Mouse (Mus musculus) ES-E14 (cell line): ENCODE measurements around the gene Cacng2. TPM values are rescaled to one million over a fixed set of nuclear protein-coding genes. Genes with fewer than 3 reads are reported as not detected.
A peak's percentile ranks its signal among the peaks of the same experiment; 100 is the strongest.

Source experiments
- DNase-seq: peaks from one replicate; pipeline ENCODE4 v3.0.0-alpha.2; 2013; ENCODE audit warnings: low read depth, low spot score
- H3K27ac ChIP-seq: 2 replicates; pipeline ENCODE4 v1.5.1; 2012; ENCODE audit warnings: low read depth, mild to moderate bottlenecking, low read length, moderate library complexity, mixed read lengths; ENCODE audit not compliant: poor library complexity, insufficient read depth, severe bottlenecking
- H3K36me3 ChIP-seq: 2 replicates; pipeline ENCODE4 v1.6.1; 2012; ENCODE audit warnings: mild to moderate bottlenecking, low read length, moderate library complexity, mixed read lengths; ENCODE audit not compliant: control insufficient read depth, poor library complexity, insufficient read depth, severe bottlenecking
- H3K4me1 ChIP-seq, 2 experiments: fragments of 150-350 bp in 1 of 2; sonication (generic) in 1 of 2; 2 replicates each; pipeline ENCODE4 v1.6.1; 2012; ENCODE audit warnings: low read length in 2 of 2, mild to moderate bottlenecking in 1 of 2, mixed read lengths in 1 of 2; ENCODE audit not compliant: control insufficient read depth in 2 of 2, insufficient read depth in 2 of 2, poor library complexity in 1 of 2
- H3K4me3 ChIP-seq, 2 experiments: fragments of 150-350 bp in 1 of 2; sonication (generic) in 1 of 2; 2 replicates each; pipeline ENCODE4 v1.5.1; 2012; ENCODE audit warnings: low read length in 2 of 2, low read depth in 1 of 2, mild to moderate bottlenecking in 1 of 2, mixed read lengths in 1 of 2; ENCODE audit not compliant: insufficient read depth in 1 of 2, poor library complexity in 1 of 2, severe bottlenecking in 1 of 2
- H3K9ac ChIP-seq: 2 replicates; pipeline ENCODE4 v1.6.1; 2012; ENCODE audit warnings: low read depth, mild to moderate bottlenecking, low read length, mixed read lengths; ENCODE audit not compliant: poor library complexity, insufficient read depth, severe bottlenecking
- H3K9me3 ChIP-seq: fragments of 150-350 bp; sonication (generic); 2 replicates; pipeline ENCODE4 v1.6.1; 2012; ENCODE audit warnings: low read depth, mild to moderate bottlenecking, low read length; ENCODE audit not compliant: control insufficient read depth, insufficient read depth
- CHD2 ChIP-seq: IDR thresholded peaks from 2 replicates; pipeline ENCODE4 v1.6.1; 2014; ENCODE audit warnings: mild to moderate bottlenecking, low read depth, low read length, inconsistent platforms
- HCFC1 ChIP-seq: IDR thresholded peaks from 2 replicates; pipeline ENCODE4 v1.6.1; 2012; ENCODE audit warnings: low read length, inconsistent platforms, borderline replicate concordance; ENCODE audit not compliant: insufficient read depth
- MAFK ChIP-seq: IDR thresholded peaks from 2 replicates; pipeline ENCODE4 v1.6.1; 2014; ENCODE audit warnings: mild to moderate bottlenecking, low read depth, low read length, inconsistent platforms; ENCODE audit not compliant: insufficient read depth
- ZC3H11A ChIP-seq: IDR thresholded peaks from 2 replicates; pipeline ENCODE4 v1.6.1; 2012; ENCODE audit warnings: low read depth, mild to moderate bottlenecking, inconsistent platforms, low read length, borderline replicate concordance
- ZNF384 ChIP-seq: IDR thresholded peaks from 2 replicates; pipeline ENCODE4 v1.6.1; 2012; ENCODE audit warnings: low read depth, low read length, inconsistent platforms
- in situ Hi-C, 2 experiments: fragments of 600-800 bp; cut with MboI; formaldehyde crosslinking; loops; one replicate each; pipeline ENCODE4 v1.15.1; 2025; ENCODE audit warnings: low sequenced_read_pairs in 2 of 2, inconsistent platforms in 1 of 2; ENCODE audit not compliant: unreplicated experiment in 2 of 2
- total RNA-seq: library from RNA; depleted of rRNA; stranded (reverse); fragments of 300-350 nt; gene quantifications from 2 replicates; pipeline ENCODE4 v1.2.3, GENCODE M21; 2012

Cacng2 gene
- total RNA-seq, 1 experiment, result not detected

DNA sequence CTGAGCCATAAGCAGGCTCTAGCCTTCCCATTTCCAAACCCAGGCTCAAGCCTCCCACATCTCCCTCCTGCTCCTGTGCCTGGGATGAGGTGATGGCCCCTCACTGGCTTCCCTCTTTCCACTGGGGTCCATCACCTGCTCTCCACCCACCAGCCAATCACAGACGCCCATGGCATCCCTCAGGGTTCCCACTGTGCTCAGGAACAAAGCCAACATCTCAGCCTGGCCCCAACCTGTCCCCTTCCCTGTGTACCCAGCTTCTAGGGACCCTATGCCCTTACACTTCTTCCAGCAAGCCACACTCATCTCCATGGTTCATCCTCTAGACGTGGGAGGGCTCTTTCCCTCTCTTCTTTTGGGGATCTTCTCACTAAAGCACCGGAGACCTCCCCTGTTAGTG is 43.9 kb downstream of the Cacng2 start:
- DNase-seq, result no peak
- Histone ChIP-seq H3K36me3 (no peaks in the 10 kb centered on the region), H3K27ac (no peak overlapping the region), H3K9ac (no peak overlapping the region), H3K4me1 (no peaks in the 10 kb centered on the region; a peak in 1 of 4 replicates), H3K9me3 (no peaks in the 10 kb centered on the region), H3K4me3 (no peak overlapping the region)
- TF ChIP-seq CHD2 (no peak), HCFC1 (no peak), ZC3H11A (no peak), ZNF384 (no peak), MAFK (no peak)
- in situ Hi-C loops, result no loop called here

DNA sequence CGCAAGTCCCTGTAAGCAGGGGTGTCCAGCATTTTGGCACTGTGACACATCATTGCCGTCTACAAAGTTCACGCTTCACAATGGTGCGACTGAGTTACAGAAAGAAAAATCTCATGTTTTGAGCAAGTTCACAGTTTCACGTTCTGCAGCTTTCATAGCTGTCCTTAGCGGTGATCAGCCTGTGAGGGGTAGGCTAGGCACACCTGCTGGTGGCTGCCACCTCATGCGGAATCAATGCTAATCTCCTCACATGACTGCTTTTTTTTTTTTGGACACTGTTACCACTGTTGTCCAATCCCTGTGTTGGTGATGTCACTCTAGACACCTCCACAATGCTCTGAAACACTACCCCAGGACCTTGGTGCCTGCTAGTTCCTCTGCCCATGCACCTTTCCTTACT is 46.7 kb downstream of the Cacng2 start:
- no peaks in the 10 kb centered on the region; a peak in 1 of 4 replicates for H3K4me1 ChIP-seq
- in situ Hi-C loops, result no loop called here
- H3K9me3 ChIP-seq, result no peaks in the 10 kb centered on the region
- H3K36me3 ChIP-seq, result no peaks in the 10 kb centered on the region
- no peak overlapping the region for H3K4me3 ChIP-seq
- no peak overlapping the region for H3K9ac ChIP-seq
- TF ChIP-seq HCFC1 (no peak), ZC3H11A (no peak), ZNF384 (peak; percentile 45; the same call in 1 of the 2 replicates), CHD2 (no peak)
- no peak overlapping the region for H3K27ac ChIP-seq
- DNase-seq, result no peak

DNA sequence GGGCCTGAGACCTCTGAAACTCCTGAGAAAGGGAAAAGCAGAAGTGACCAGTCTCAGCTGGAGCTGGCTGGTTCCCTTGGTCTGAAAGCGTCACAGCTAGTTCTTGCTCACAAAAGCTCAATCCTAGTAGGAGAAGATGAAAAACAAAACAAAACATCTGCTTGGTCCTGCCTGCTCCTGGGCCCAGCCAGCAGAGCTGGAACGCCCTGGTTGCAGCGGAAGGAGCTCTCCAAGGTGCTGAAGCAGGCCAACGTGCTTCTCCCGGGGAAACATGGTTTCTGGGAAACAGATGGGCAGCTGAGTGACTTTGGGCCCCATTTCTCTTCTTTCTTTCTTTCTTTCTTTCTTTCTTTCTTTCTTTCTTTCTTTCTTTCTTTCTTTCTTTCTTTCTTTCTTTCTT is 53.4 kb downstream of the Cacng2 start:
- in situ Hi-C loops, result no loop called here
- DNase-seq, result peak; percentile 59
- no peak overlapping the region for H3K9ac ChIP-seq
- TF ChIP-seq ZNF384 (no peak), HCFC1 (no peak), CHD2 (no peak), MAFK (no peak), ZC3H11A (no peak)
- no peak overlapping the region for H3K4me3 ChIP-seq
- H3K36me3 ChIP-seq, result no peaks in the 10 kb centered on the region
- no peaks in the 10 kb centered on the region for H3K9me3 ChIP-seq
- H3K27ac ChIP-seq, result no peak overlapping the region
- H3K4me1 ChIP-seq, result peaks cover 2 to 7% of the 10 kb centered on the region in 2 experiments; a peak in 2 of 4 replicates

DNA sequence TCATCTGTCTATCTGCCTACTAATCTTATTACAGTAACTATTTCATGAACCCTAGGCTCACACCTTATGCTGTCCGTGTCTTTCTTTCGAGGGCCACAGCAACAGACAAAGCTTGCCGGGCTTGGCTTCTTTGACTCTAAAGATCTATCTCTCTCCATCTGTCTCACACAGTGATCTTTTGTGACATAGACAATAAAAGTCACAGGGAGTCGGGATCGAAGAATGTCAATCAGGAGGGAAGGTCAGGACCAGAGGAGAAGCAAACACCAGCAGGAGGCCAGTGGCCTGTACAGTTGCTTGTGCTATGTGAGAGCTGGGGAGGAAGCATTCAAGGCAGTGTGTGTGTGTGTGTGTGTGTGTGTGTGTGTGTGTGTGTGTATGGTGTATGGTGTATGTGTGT is 54.3 kb downstream of the Cacng2 start:
- Histone ChIP-seq H3K27ac (no peak overlapping the region), H3K9ac (no peak overlapping the region), H3K9me3 (no peaks in the 10 kb centered on the region), H3K4me1 (peaks cover 2 to 7% of the 10 kb centered on the region in 2 experiments; a peak in 2 of 4 replicates), H3K36me3 (no peaks in the 10 kb centered on the region), H3K4me3 (no peak overlapping the region)
- DNase-seq, result peak; percentile 9
- TF ChIP-seq MAFK (no peak), ZC3H11A (no peak), HCFC1 (no peak), ZNF384 (no peak)
- in situ Hi-C loops, result no loop called here

DNA sequence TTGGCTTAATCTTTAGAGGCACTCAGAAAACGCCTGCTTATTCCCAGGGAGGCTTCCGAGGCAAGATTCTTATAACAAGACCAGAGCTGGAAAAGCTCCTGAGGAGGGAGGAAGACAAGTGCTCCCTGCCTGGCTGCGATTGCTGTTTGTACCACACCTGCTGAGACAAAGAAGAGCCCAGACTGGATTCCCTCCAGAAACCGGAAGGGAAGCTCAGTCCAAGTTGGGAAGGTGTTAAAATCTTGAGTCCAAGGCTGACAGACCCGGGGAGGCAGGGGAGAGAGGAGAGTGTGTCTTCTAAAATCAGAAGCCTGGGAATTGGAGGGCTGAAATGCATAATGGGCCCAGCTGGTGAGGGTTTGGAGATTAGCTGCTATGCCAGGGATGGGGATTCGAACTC is 55.5 kb downstream of the Cacng2 start:
- no peak overlapping the region for H3K4me3 ChIP-seq
- in situ Hi-C loops, result no loop called here
- TF ChIP-seq CHD2 (no peak), HCFC1 (no peak), ZC3H11A (no peak), MAFK (no peak), ZNF384 (no peak)
- no peak overlapping the region for H3K27ac ChIP-seq
- H3K36me3 ChIP-seq, result no peaks in the 10 kb centered on the region
- no peaks in the 10 kb centered on the region for H3K9me3 ChIP-seq
- H3K4me1 ChIP-seq, result peaks cover 2 to 7% of the 10 kb centered on the region in 2 experiments; a peak in 2 of 4 replicates
- no peak for DNase-seq
- H3K9ac ChIP-seq, result no peak overlapping the region
